Mouse (Mus musculus): ENCODE results near the gene Cryzl2.

- TF ChIP-seq CTCF (conservative IDR thresholded peaks at IDR 0.05; ENCODE audit: insufficient read depth, insufficient read length, low read depth, low read length) (no peak), POLR2A (IDR thresholded peaks at IDR 0.05; ENCODE audit: low read depth, low read length) (no peak)
Measured at GRCm38 (mm10) chr1:157445398-157445910, 12.9 kb upstream of the Cryzl2 start.

Data from kidney, adult 2 months (tissue).